Mouse (Mus musculus) v-Abl transformed pro-B cells (cell line): ENCODE measurements around the gene Rps6kb1.

Experiments
- in situ Hi-C, 2 experiments: fragments of 400-800 bp; cut with MboI; formaldehyde crosslinking; loops; one replicate each; pipeline ENCODE4 v1.15.1; 2025; ENCODE audit not compliant: unreplicated experiment in 2 of 2

The Rps6kb1 gene

GRCm38 (mm10) chr11:86544639-86545299 lies at the start of gene Rps6kb1, which contains the start of gene Tubd1:
Rps6kb1 (minus strand) TSS chr11:86544805.
Tubd1 (plus strand) TSS chr11:86544991.
- in situ Hi-C loops, result no loop called here

GRCm38 (mm10) chr11:86593443-86593842 lies 48.8 kb upstream of the Rps6kb1 start:
- in situ Hi-C loops, result loop anchor here in 1 of 2 experiments (10.0 kb wide), 1 partner anchor 1161 kb away; no protein-coding TSS in a partner anchor

- in situ Hi-C loops, result loop anchor here in 1 of 2 experiments (10.0 kb wide), 1 partner anchor 1162 kb away; no protein-coding TSS in a partner anchor
Measured at GRCm38 (mm10) chr11:86592993-86593392, 48.4 kb upstream of the Rps6kb1 start.

GRCm38 (mm10) chr11:86591931-86592616 lies 47.5 kb upstream of the Rps6kb1 start:
- in situ Hi-C loops, result loop anchor here in 1 of 2 experiments (10.0 kb wide), 1 partner anchor 1163 kb away; no protein-coding TSS in a partner anchor

GRCm38 (mm10) chr11:86591301-86591845 lies 46.8 kb upstream of the Rps6kb1 start:
- in situ Hi-C loops, result loop anchor here in 1 of 2 experiments (10.0 kb wide), 1 partner anchor 1163 kb away; no protein-coding TSS in a partner anchor

GRCm38 (mm10) chr11:86590579-86590978 lies 46.0 kb upstream of the Rps6kb1 start:
- in situ Hi-C loops, result loop anchor here in 1 of 2 experiments (10.0 kb wide), 1 partner anchor 1164 kb away; no protein-coding TSS in a partner anchor

GRCm38 (mm10) chr11:86590066-86590465 lies 45.5 kb upstream of the Rps6kb1 start:
- in situ Hi-C loops, result loop anchor here in 1 of 2 experiments (10.0 kb wide), 1 partner anchor 1165 kb away; no protein-coding TSS in a partner anchor

GRCm38 (mm10) chr11:86588583-86589298 lies 44.1 kb upstream of the Rps6kb1 start:
- in situ Hi-C loops, result no loop called here

GRCm38 (mm10) chr11:86587830-86588229 lies 43.2 kb upstream of the Rps6kb1 start:
- in situ Hi-C loops, result no loop called here

GRCm38 (mm10) chr11:86586868-86587792 lies 42.5 kb upstream of the Rps6kb1 start:
- in situ Hi-C loops, result no loop called here

GRCm38 (mm10) chr11:86586177-86586867 lies 41.7 kb upstream of the Rps6kb1 start:
- in situ Hi-C loops, result no loop called here

GRCm38 (mm10) chr11:86585598-86585984 lies 41.0 kb upstream of the Rps6kb1 start:
- in situ Hi-C loops, result no loop called here

- in situ Hi-C loops, result loop anchor here (5.0 kb wide), 2 partner anchors 37 to 172 kb away; partner anchors contain the start of gene Cltc (in 1 of the 2)
Measured at GRCm38 (mm10) chr11:86584898-86585597, 40.4 kb upstream of the Rps6kb1 start.

- in situ Hi-C loops, result loop anchor here (5.0 kb wide), 2 partner anchors 38 to 173 kb away; partner anchors contain the start of gene Cltc (in 1 of the 2)
Measured at GRCm38 (mm10) chr11:86583990-86584897, 39.6 kb upstream of the Rps6kb1 start.

GRCm38 (mm10) chr11:86583313-86583825 lies 38.8 kb upstream of the Rps6kb1 start:
- in situ Hi-C loops, result loop anchor here (5.0 kb wide), 2 partner anchors 39 to 174 kb away; partner anchors contain the start of gene Cltc (in 1 of the 2)

- in situ Hi-C loops, result loop anchor here (5.0 kb wide), 2 partner anchors 40 to 175 kb away; partner anchors contain the start of gene Cltc (in 1 of the 2)
Measured at GRCm38 (mm10) chr11:86582543-86583260, 38.1 kb upstream of the Rps6kb1 start.
